ENCODE assay signal across 9 mouse cellular contexts in genomic region chr13:51970051-51970450, GRCm38 (mm10).
DNase-seq lines count a peak whose midpoint lies in the region; ATAC-seq and TF ChIP-seq lines count a peak whose summit lies in the region.
"Had no signal": no experiment of that assay in that cellular context is flagged by ENCODE, and none has a peak within 500 bp of the region (broad histone marks: within the 10 kb centered on the region; RNA-seq: fewer than 3 reads in every experiment).

No protein-coding gene starts in this region.

- H3K4me1 ChIP-seq in CH12.LX (ENCODE audit: control insufficient read depth in 1 of 2, insufficient read depth in 2 of 2): peaks cover 12 to 18% of the 10 kb centered on the region in 2 experiments
- H3K4me1 ChIP-seq in megakaryocyte, embryonic 14.5 days: peaks cover 95% of the 10 kb centered on the region
- H3K4me1 ChIP-seq in forebrain, embryonic 10.5 days: peaks cover 23% of the 10 kb centered on the region
- H3K4me1 ChIP-seq in midbrain, embryonic 11.5 days (ENCODE audit: control insufficient read depth, insufficient read depth, low read length): peaks cover under 1% of the 10 kb centered on the region; the same call in 1 of the 2 replicates

- no peak overlapping the region for H3K4me3 ChIP-seq in CH12.LX (replicated peaks in 1 of 3; ENCODE audit: low read depth in 2 of 3, low read length in 2 of 3, poor library complexity in 1 of 3)
- peak overlapping the region; percentile 71 for H3K4me3 ChIP-seq in megakaryocyte, embryonic 14.5 days (replicated peaks)
- H3K4me3 ChIP-seq in forebrain, embryonic 10.5 days: no peak overlapping the region
- H3K4me3 ChIP-seq in midbrain, embryonic 11.5 days (ENCODE audit: low read depth, low read length): no peak overlapping the region

- no peaks in the 10 kb centered on the region for H3K27me3 ChIP-seq in CH12.LX (replicated peaks)
- H3K27me3 ChIP-seq in megakaryocyte, embryonic 14.5 days (replicated peaks): peaks cover 17% of the 10 kb centered on the region
- H3K27me3 ChIP-seq in forebrain, embryonic 10.5 days (ENCODE audit: poor library complexity, severe bottlenecking): no peaks in the 10 kb centered on the region
- no peaks in the 10 kb centered on the region for H3K27me3 ChIP-seq in midbrain, embryonic 11.5 days (ENCODE audit: control insufficient read depth, insufficient read depth, low read length)

- TF ChIP-seq RAD21 in CH12.LX (IDR thresholded peaks at IDR 0.05; ENCODE audit: low read depth, low read length): no peak

- no peak overlapping the region for H3K9ac ChIP-seq in CH12.LX (ENCODE audit: insufficient read depth, low read depth)
- H3K9ac ChIP-seq in midbrain, embryonic 11.5 days (ENCODE audit: low read length): no peak overlapping the region

- H3K79me2 ChIP-seq in CH12.LX (replicated peaks; ENCODE audit: control insufficient read depth, extremely low read depth, insufficient read depth, poor library complexity, severe bottlenecking): no peaks in the 10 kb centered on the region

- H3K9me3 ChIP-seq in CH12.LX (replicated peaks; ENCODE audit: low read length): no peaks in the 10 kb centered on the region
- no peaks in the 10 kb centered on the region for H3K9me3 ChIP-seq in megakaryocyte, embryonic 14.5 days
- no peaks in the 10 kb centered on the region for H3K9me3 ChIP-seq in forebrain, embryonic 10.5 days
- no peaks in the 10 kb centered on the region for H3K9me3 ChIP-seq in midbrain, embryonic 11.5 days (ENCODE audit: control insufficient read depth, low read length)

- H3K36me3 ChIP-seq in CH12.LX (replicated peaks in 1 of 2; ENCODE audit: control insufficient read depth in 1 of 2, insufficient read depth in 1 of 2, low read length in 1 of 2): no peaks in the 10 kb centered on the region
- H3K36me3 ChIP-seq in megakaryocyte, embryonic 14.5 days (replicated peaks; ENCODE audit: low read length): no peaks in the 10 kb centered on the region
- no peaks in the 10 kb centered on the region for H3K36me3 ChIP-seq in forebrain, embryonic 10.5 days (replicated peaks)
- no peaks in the 10 kb centered on the region for H3K36me3 ChIP-seq in midbrain, embryonic 11.5 days (ENCODE audit: control insufficient read depth, insufficient read depth, low read length)

- no peak overlapping the region for H3K27ac ChIP-seq in CH12.LX (ENCODE audit: insufficient read depth, low read depth)
- no peak overlapping the region for H3K27ac ChIP-seq in forebrain, embryonic 10.5 days
- H3K27ac ChIP-seq in midbrain, embryonic 11.5 days (ENCODE audit: low read depth, low read length): no peak overlapping the region

- WGBS in forebrain, embryonic 10.5 days: 88% methylated on average over 11 of the region's 11 CpGs
- 87% methylated on average over 11 of the region's 11 CpGs for WGBS in midbrain, embryonic 11.5 days

- no peak for TF ChIP-seq POLR2A in CH12.LX (IDR thresholded peaks at IDR 0.05; ENCODE audit: low read depth, low read length)

- peak overlapping the region; percentile 14; the same call in 1 of the 2 replicates for H3K4me2 ChIP-seq in CH12.LX (ENCODE audit: insufficient read depth, low read depth, poor library complexity, severe bottlenecking)
- no peak overlapping the region for H3K4me2 ChIP-seq in midbrain, embryonic 11.5 days

- dilution Hi-C loops in CH12.LX (cut with MboI; ENCODE audit: extremely low pct_ligation_motif_present, extremely low pct_unique_long_range_greater_than_20kb, low sequenced_read_pairs): no loop called here

- intact Hi-C loops in left cerebral cortex, postnatal 14 days (cut with DNase I): no loop called here

- in situ Hi-C loops in CH12.LX (cut with MboI; ENCODE audit: low pct_ligation_motif_present, low pct_unique_long_range_greater_than_20kb, low sequenced_read_pairs): no loop called here

- peak; percentile 75 for TF ChIP-seq EP300 in CH12.LX (IDR thresholded peaks at IDR 0.05; ENCODE audit: low read length)

- peak in 1 of 2 experiments; percentile 47; a peak in 2 of 4 replicates for TF ChIP-seq CTCF in CH12.LX (conservative IDR thresholded peaks at IDR 0.05 in 1 of 2, IDR thresholded peaks at IDR 0.05 in 1 of 2; ENCODE audit: low read depth in 2 of 2, low read length in 2 of 2)

- ATAC-seq in midbrain, embryonic 11.5 days (ENCODE audit: low FRiP score): no peak

- peak; percentile 26 to 49 for DNase-seq in left cerebral cortex, adult 18-20 months (ENCODE audit: low spot score in 2 of 2)
- no peak for DNase-seq in left cerebral cortex, postnatal 14 days (ENCODE audit: low spot score in 2 of 2)
- DNase-seq in CH12.LX (ENCODE audit: extremely low read depth): peak; percentile 75
- peak; percentile 59 for DNase-seq in adrenal gland, postnatal 25 days
- no peak for DNase-seq in forebrain, embryonic 10.5 days (ENCODE audit: extremely low spot score, low spot score)
- no peak for DNase-seq in cerebellum, adult 11 months
- DNase-seq in midbrain, embryonic 11.5 days (ENCODE audit: low spot score, missing footprints): no peak
- DNase-seq: kidney, postnatal 36 days had no signal

TF ChIP-seq in CH12.LX, 34 proteins besides CTCF, POLR2A, EP300 and RAD21:
- TF ChIP-seq MAX (IDR thresholded peaks at IDR 0.05; ENCODE audit: low read length): peak; percentile 81
- peak; percentile 88 for TF ChIP-seq IRF4 (IDR thresholded peaks at IDR 0.05; ENCODE audit: low read depth, low read length)
- TF ChIP-seq TCF12 (IDR thresholded peaks at IDR 0.05; ENCODE audit: low read depth, low read length): peak; percentile 75; the same call in 1 of the 2 replicates
- no peak for TF ChIP-seq MEF2A (IDR thresholded peaks at IDR 0.05; ENCODE audit: borderline replicate concordance, low read depth, low read length)
- TF ChIP-seq USF2 (conservative IDR thresholded peaks at IDR 0.05; ENCODE audit: low read depth, low read length): no peak; the same call in 1 of the 2 replicates
- TF ChIP-seq JUND (conservative IDR thresholded peaks at IDR 0.05; ENCODE audit: low read depth, low read length): peak; percentile 48; the same call in 1 of the 2 replicates
- peak; percentile 20; the same call in 1 of the 2 replicates for TF ChIP-seq MAZ (IDR thresholded peaks at IDR 0.05; ENCODE audit: low read depth, low read length)
- TF ChIP-seq SIN3A (IDR thresholded peaks at IDR 0.05; ENCODE audit: low read length): peak; percentile 66; the same call in 1 of the 2 replicates
- no peak for TF ChIP-seq ZNF384 (IDR thresholded peaks at IDR 0.05; ENCODE audit: low read depth, low read length)
- TF ChIP-seq MAFK (IDR thresholded peaks at IDR 0.05; ENCODE audit: insufficient replicate concordance, low read length): peak; percentile 36; the same call in 1 of the 2 replicates
- no peak for TF ChIP-seq ZKSCAN1 (IDR thresholded peaks at IDR 0.05; ENCODE audit: borderline replicate concordance, low read depth, low read length)
- no peak for TF ChIP-seq NRF1 (IDR thresholded peaks at IDR 0.05; ENCODE audit: low read depth, low read length)
- no peak; the same call in 1 of the 2 replicates for TF ChIP-seq CHD2 (IDR thresholded peaks at IDR 0.05; ENCODE audit: low read length)
- TF ChIP-seq GABPA (IDR thresholded peaks at IDR 0.05; ENCODE audit: insufficient replicate concordance, low read depth, low read length): no peak
- no peak for TF ChIP-seq E2F4 (IDR thresholded peaks at IDR 0.05; ENCODE audit: insufficient replicate concordance, low read depth, low read length)
- TF ChIP-seq RCOR1 (conservative IDR thresholded peaks at IDR 0.05; ENCODE audit: low read depth, low read length): no peak
- TF ChIP-seq USF1 (IDR thresholded peaks at IDR 0.05; ENCODE audit: low read depth, low read length): peak; percentile 21; the same call in 1 of the 2 replicates
- TF ChIP-seq JUN (IDR thresholded peaks at IDR 0.05; ENCODE audit: insufficient read depth, low read depth, low read length): peak; percentile 13; the same call in 1 of the 2 replicates
- no peak for TF ChIP-seq TBP (conservative IDR thresholded peaks at IDR 0.05; ENCODE audit: low read depth, low read length)
- no peak for TF ChIP-seq POLR2AphosphoS2 (IDR thresholded peaks at IDR 0.05; ENCODE audit: low read depth, low read length)
- no peak for TF ChIP-seq ELF1 (IDR thresholded peaks at IDR 0.05; ENCODE audit: low read depth, low read length)
- TF ChIP-seq PAX5 (IDR thresholded peaks at IDR 0.05; ENCODE audit: low read length): no peak
- TF ChIP-seq SMC3 (IDR thresholded peaks at IDR 0.05; ENCODE audit: low read depth, low read length): no peak; the same call in 1 of the 2 replicates
- peak; percentile 64; the same call in 1 of the 2 replicates for TF ChIP-seq MXI1 (IDR thresholded peaks at IDR 0.05; ENCODE audit: low read depth, low read length)
- peak; percentile 95 for TF ChIP-seq ETS1 (conservative IDR thresholded peaks at IDR 0.05; ENCODE audit: low read depth, low read length)
- TF ChIP-seq BHLHE40 (IDR thresholded peaks at IDR 0.05; ENCODE audit: low read depth, low read length): peak; percentile 79
- TF ChIP-seq ZMIZ1 (IDR thresholded peaks at IDR 0.05; ENCODE audit: low read depth, low read length): no peak
- no peak for TF ChIP-seq ZC3H11A (IDR thresholded peaks at IDR 0.05; ENCODE audit: low read depth, low read length)
- no peak for TF ChIP-seq CHD1 (IDR thresholded peaks at IDR 0.05; ENCODE audit: low read depth, low read length)
- TF ChIP-seq KAT2A (IDR thresholded peaks at IDR 0.05; ENCODE audit: insufficient replicate concordance, low read length): no peak
- TF ChIP-seq MYC (IDR thresholded peaks at IDR 0.05; ENCODE audit: low read depth, low read length): peak; percentile 73; the same call in 1 of the 2 replicates
- no peak for TF ChIP-seq UBTF (IDR thresholded peaks at IDR 0.05; ENCODE audit: low read depth, low read length)
- no peak for TF ChIP-seq HCFC1 (IDR thresholded peaks at IDR 0.05; ENCODE audit: low read depth, low read length)
- TF ChIP-seq NELFE (IDR thresholded peaks at IDR 0.05; ENCODE audit: low read depth, low read length): no peak

Comparison
In these comparisons a context has a peak if more than half of its experiments do, and no peak if none do; other contexts are left out.
1. DNase-seq: peak in left cerebral cortex, adult 18-20 months (2 of 2), CH12.LX (single experiment) and adrenal gland, postnatal 25 days (single experiment); none in left cerebral cortex, postnatal 14 days (0 of 2), forebrain, embryonic 10.5 days (single experiment), cerebellum, adult 11 months (single experiment) and midbrain, embryonic 11.5 days (single experiment).